Mouse (Mus musculus) urinary bladder, postnatal 4 days (tissue): ENCODE measurements around the gene Ifna4.

Experiments
- DNase-seq, 2 experiments: peaks; one replicate each; pipeline ENCODE4 v3.0.0; 2021 to 2022; ENCODE audit warnings: low spot score in 2 of 2

Ifna4 gene

DNA sequence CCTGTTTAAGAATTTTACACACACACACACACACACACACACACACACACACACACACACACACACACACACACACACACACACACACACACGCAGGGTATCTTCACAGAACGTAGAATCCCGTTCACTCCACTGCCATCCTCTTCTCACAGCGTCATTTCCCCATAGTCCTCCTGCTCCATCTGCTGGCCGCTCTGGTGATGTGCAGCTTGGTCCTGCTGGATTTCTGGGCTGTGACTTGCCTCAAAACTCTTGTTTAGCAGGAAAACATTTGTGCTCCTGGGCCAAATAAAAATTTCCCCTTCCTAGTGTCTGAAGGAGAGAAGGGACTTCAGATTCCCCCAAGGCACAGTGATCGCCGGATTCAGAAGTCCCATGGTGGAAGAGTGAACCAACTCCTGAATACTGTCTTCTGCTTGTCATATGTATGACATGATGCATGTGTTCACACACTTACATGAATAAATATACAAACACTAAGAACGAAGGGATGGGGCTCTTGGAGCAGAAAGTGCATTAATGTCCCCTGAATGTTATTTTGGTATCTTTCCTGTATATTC, 25.8 kb downstream of the Ifna4 start:
- DNase-seq = peak; percentile 66 to 77

DNA sequence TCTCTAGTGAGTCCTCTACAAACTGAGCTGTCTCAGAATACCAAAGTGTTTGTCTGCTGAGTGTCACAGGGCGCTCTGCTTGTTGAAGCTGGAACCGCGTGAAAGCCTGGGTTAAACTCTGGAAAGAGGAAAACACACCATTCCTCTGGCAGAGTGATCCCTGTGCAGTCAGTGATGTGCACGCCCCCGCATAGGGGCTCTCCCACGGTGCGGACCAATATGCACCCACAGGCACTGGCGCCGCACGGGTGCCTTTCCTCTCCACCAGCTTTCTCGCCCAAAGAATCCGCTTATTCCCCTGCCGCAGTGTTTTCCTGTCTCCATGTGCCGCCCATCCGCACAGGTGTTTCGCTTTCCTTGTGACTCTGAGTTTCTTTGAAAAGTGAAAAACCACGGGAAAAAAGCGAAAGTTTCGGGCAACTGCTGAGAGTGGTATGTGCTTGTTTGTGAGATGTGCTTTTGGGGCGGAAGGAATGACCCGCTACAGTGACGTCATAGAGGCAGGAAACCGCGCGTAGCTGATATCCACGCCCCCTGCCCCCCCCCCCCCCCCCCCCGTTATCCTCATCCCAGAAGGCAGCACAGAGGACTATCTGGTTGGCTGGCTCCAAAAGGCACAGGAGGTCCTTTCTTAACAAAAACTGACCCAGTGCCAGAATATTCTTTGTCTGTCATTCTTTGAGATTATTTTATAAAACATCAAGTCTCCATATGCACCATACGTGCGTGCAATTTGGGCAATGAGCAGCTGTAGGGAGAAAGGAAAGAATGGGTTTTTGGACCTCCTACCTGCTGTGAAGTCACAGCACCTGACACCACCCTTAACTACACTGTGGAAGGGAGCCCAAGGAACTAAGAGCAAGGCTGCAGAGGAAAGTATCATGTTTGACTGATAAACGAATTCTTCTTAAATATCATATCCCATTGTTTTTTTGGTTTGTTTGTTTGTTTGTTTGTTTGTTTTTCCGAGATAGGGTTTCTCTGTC, 26.6 kb downstream of the Ifna4 start:
- DNase-seq = no peak

GRCm38 (mm10) chr4:88872691-88873090, 31.0 kb downstream of the Ifna4 start:
- no peak for DNase-seq

- DNase-seq = no peak
Observed at GRCm38 (mm10) chr4:88875435-88876095, 33.9 kb downstream of the Ifna4 start.

DNA sequence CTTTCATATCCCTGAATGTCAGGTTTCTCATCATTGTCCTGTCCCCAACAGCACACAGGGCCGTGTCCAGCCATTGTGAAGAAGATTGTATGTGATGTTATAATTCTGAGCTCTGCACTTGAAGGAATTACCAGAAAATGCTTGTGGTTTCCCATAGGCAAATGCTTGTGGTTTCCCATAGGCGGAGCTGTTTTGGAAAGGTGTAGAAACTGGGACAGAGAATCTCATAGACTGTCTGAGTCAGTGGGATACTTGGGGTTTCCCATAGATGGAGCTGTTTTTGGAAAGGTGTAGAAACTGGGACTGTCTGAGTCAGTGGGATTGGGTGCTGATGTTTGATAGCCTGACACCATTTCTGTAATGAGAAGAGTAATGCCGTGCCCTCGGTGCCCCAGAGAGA, 34.9 kb downstream of the Ifna4 start:
- DNase-seq = no peak

DNA sequence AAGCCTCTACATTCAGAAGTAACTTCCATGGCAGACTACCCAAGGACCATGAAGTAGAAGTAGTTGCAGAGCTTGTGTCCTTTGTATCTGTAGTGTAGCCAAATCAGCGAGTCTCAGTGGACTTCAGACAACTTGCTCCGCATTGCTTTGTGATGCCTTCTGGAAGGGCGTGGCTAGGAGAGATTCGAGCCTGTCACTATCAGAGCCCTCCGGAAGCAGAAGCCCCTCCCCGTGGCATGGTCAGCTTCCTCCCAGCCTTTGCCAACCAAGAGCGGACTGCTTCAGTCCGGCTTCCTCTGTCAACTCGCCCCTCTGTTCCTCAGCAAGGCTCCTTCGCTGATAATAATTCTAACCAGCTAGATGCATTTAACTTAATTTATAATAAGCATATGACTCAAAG, 36.6 kb downstream of the Ifna4 start:
- no peak for DNase-seq

GRCm38 (mm10) chr4:88878772-88879171, 37.1 kb downstream of the Ifna4 start:
- no peak for DNase-seq

- no peak for DNase-seq
Observed at GRCm38 (mm10) chr4:88880101-88880500, 38.4 kb downstream of the Ifna4 start, which contains the start of gene Ifne. Gene Ifne (minus strand): TSS chr4:88880201.

DNA sequence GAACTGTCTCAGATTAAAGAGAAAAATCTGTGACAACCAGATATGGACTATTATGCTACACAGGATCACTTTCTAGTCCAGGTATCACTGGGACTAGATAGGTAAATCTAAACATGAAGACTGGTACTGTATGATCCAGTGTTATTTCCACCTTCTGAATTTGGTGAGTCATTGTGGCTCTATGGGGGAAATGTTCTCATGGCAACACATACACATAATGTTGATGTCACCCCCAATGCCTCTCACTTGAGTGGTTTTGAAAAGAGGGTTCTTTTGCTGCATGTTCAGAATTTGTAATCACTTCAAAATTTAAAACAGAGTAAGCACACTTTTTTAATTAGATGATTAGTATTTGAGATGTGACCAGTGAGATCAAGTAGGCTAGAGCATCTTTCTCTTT, 46.6 kb downstream of the Ifna4 start:
- no peak for DNase-seq
